Mouse (Mus musculus): ENCODE measurements around the gene Clec11a.

DNA sequence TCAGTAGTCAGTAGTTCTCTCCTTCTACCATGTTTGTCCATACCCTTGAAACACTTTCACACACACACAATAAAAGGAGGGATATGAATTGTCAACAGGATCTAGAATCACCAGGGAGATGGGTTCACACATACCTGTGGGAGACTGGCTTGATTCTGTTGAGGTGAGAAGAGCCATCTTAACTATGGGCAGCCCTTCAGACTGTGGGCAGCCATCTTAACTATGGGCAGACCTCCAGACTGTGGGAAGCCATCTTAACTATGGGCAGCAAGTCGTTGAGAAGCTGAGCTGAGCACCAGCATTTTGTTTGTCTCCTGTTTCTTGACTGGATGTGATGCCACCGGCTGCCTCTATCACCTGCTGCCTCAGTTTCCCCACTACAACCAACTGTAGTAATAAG lies 35.4 kb downstream of the Clec11a start:
- TF ChIP-seq CTCF (IDR thresholded peaks at IDR 0.05; ENCODE audit: low read depth) (no peak), EP300 (IDR thresholded peaks at IDR 0.05; ENCODE audit: low read depth) (no peak)

Data from liver, postnatal 0 days (tissue).